Mouse (Mus musculus): ENCODE data around the gene Tspyl4.
A peak's percentile ranks its signal among the peaks of the same experiment; 100 is the strongest.
"Not testable (repeated sequence)": the region's sequence is repeated elsewhere in the genome, so short reads cannot be mapped to it uniquely, and the experiment has no call there.

The Tspyl4 gene

DNA sequence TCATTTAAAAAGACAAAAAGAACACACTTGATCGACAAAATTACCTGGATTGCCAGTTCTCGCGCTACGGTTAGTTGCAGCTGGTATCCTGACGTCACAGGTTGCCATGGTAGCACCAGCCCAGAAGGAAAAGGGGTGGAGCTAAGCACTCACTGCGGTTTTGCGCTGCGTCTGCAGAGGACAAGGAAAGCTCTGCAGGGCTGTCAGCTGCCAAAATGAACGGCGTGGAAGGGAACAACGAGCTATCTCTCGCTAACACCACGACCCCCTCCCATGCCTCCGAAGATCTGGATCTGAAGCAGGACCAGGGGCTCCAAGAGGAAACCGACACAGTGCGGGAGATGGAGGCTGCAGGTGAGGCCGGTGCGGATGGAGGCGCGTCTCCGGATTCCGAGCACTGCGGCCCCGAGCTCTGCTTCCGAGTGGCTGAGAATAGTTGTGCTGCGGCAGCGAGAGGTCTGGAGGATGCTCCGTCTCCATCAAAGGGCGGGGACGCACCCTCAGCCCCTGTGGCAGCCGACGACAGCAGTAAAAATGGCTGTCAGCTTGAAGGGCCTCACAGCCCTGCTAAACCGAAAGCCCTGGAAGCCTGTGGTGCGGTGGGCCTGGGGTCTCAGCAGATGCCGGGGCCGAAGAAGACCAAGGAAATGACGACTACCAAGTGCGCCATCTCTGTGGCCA, at the start of gene Tspyl4:
Gene Tspyl4, plus strand, starts transcription at position 144 of the 681 bp plus-strand sequence.
- DNase-seq (ENCODE audit: low read depth), result peak; percentile 91

DNA sequence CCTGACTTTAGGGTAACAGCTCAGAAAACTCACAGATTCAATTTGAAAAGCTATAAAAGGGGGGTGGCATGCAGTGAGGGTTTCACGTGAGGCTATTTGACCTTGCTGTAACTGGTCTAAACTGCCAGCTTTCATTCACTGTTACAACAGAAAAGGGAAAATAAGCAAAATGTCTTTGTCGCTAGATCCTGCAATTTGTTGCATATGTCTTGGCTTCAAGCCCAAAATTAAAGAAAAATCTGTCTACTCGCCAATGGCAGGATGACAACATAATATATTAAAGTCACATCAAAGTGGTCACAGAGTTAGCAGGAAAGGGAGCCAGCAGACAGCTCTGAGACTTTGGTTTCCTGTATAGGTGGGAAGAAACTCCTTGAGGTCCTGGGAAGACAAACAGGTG, 49.5 kb upstream of the Tspyl4 start:
- DNase-seq (ENCODE audit: low read depth), result no peak

DNA sequence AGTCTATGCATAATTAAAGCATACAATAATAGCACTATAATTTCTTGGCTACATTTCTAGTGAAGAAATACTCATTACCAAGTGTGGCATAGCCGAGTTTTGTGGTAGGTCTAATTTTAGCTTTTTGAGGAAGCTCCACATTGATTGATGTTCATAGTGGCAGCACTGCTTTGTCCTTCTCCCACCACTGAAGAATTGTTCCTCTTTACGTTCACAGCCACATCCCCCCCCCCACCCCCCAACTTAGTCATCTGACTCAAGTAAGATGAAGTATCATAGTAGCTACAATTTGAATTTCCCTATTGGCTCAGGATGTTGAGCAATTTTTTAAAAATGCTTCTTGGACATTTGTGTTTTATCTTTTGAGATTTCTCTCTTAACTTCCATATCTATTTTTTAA, 47.6 kb upstream of the Tspyl4 start:
- no peak for DNase-seq (ENCODE audit: low read depth)

DNA sequence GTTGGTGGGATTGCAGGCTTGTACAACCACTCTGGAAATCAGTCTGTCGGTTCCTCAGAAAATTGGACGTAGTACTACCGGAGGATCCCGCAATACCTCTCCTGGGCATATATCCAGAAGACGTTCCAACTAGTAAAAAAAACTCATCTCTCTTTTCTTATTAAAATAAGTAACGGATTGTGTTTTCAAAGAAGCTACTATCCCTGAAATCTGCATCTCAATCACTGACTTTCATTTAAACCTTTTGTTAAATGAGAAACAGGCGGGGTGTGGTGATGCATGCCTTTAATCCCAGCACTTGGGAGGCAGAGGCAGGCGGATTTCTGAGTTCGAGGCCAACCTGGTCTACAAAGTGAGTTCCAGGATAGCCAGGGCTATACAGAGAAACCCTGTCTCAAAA, 44.4 kb upstream of the Tspyl4 start:
- not testable (repeated sequence) for DNase-seq (ENCODE audit: low read depth)

DNA sequence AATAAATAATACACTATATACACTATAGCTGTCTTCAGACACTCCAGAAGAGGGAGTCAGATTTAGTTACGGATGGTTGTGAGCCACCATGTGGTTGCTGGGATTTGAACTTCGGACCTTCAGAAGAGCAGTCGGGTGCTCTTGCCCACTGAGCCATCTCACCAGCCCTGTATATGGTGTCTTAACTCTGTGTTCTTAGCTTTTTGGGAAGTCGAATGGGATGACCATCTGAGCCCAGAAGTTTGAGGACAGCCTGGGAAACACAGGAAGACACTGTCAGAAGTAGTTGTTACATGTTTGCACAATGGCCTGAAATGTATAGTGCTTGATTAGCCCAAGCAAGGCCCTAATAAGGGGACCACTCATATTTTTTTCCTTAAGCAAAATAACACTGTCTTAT, 32.1 kb upstream of the Tspyl4 start:
- no peak for DNase-seq (ENCODE audit: low read depth)

DNA sequence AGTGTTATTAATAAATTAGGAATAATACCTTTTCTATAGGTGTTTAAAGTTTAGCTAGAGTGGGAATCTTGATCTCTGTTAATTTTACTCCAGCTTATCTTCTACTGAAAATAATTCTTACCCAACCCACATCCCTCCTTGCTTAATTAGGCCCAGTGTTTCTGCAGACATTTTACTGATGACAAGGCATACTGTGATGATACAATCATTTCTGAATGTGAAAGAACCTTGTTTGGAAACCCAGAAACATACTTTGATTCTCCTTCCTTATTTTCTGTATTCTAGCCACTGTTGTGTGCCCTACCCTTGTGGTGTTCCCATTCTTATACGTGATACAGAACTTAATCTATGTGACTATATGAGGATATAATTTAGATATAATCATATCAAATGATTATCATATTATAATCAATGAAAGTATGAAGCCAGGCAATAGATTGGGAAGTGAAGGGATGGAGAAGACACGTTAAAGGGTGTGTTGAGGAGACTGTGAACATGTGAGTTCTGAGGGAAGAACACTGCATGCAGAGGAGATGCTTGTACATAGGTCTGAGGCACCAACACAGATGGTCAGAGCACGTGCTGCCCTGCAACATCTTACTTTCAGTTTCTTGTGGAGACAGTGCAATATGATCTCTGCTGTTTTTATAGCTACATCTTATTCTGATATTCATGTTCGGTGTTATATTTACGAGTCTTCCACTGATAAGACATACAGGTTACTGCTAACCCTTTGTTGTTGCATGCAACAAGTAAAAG, 29.8 kb upstream of the Tspyl4 start:
- no peak for DNase-seq (ENCODE audit: low read depth)

DNA sequence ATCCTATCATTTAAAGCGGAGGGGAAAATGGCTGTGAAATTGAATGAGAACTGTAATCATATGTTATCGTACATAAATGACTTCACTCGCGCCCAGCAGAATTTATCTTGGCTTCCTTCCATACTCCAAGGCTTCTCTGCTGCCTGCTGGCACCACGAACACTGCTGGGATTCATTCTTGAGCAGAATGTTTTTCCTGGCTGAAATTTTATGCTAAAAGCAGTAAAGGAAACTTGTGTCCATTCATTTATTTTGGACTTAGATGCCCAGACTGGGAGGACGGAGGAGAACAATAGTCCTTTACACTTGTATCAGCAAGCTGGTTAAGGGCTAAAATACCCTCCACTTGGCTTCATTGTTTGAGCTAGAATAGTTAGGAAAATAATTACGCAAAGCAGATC, 25.6 kb upstream of the Tspyl4 start:
- peak; percentile 73 for DNase-seq (ENCODE audit: low read depth)

DNA sequence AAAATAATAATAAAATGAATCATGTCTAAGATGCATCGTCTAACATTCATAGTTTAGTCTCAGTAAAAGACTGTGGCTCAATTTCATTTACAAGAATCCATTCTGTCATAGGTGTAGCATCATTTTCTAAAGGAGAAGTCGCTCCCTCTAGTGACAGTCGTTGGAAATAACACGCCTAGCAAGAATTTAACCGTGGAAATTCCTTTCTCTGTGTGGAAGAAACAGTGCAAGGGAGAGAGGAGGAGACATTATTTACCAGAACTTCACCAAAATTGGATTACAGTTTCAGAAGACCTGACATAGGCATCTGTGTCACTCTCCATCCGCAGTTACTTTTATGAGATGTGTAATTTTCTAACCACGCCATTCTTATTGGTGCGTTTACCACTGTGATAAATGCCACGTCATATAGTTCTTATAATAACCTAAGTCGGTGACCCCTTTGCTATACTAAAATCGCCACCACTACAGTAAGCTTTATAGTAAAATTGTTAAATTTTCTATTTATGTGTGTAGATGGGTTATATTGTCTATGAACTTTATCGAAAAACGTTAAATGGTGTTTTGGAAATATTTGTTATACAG, 16.6 kb upstream of the Tspyl4 start:
- peak; percentile 57 for DNase-seq (ENCODE audit: low read depth)

DNA sequence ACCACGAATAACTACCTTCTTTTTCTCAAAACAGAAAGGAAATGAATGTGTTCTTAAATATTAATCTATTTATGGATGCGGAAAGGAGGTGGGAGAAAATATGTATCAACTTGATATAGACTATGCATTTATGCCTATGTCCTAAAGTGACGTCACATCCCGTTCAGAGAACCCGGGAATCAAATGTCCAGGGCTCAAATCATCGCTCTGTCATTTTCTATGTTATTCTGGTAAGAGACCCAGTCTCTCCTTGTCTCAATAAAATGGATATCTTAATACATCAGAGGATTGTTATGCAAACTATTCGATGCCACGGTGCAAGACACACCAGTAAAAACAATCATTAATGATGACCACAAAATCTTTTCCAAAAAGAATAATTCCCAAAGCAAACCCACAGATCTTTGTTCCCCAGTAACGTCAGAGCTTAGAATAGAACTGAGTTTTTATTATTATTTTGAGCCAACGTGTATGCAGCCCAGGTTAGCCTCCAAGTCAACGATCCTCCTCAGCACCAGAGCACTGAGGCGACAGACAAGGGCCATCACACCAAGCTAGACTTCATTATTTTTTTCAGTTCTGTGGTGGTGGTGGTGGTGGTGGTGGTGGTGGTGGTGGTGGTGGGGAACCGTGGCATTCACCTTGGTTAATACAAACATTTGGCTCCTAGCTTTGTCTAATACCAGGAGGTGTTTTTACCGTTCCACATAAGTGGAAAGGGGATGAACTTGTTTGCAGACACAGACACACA, 15.9 kb upstream of the Tspyl4 start:
- DNase-seq (ENCODE audit: low read depth), result no peak

DNA sequence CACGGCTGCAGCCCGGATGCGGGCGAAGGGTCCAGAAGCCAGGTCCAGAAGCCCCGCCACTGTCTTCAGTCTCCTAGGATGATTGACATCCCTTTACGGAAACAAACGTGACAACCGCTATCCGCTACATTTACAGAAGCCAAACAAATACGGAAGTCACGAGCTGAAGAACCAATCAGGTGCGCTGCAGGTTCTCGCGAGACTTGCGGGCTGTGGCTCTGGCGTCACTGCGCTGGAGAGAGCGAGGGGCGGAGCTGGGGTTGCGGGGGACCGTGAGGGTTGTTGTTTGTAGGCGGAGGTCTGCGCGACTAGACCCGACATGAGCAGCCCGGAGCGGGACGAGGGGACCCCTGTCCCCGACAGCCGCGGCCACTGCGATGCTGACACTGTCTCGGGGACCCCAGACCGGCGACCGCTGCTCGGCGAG, 15.3 kb upstream of the Tspyl4 start, which contains the start of gene Tspyl1:
Gene Tspyl1, plus strand, starts transcription at position 229 of the 427 bp plus-strand sequence.
- DNase-seq (ENCODE audit: low read depth), result peak; percentile 95

DNA sequence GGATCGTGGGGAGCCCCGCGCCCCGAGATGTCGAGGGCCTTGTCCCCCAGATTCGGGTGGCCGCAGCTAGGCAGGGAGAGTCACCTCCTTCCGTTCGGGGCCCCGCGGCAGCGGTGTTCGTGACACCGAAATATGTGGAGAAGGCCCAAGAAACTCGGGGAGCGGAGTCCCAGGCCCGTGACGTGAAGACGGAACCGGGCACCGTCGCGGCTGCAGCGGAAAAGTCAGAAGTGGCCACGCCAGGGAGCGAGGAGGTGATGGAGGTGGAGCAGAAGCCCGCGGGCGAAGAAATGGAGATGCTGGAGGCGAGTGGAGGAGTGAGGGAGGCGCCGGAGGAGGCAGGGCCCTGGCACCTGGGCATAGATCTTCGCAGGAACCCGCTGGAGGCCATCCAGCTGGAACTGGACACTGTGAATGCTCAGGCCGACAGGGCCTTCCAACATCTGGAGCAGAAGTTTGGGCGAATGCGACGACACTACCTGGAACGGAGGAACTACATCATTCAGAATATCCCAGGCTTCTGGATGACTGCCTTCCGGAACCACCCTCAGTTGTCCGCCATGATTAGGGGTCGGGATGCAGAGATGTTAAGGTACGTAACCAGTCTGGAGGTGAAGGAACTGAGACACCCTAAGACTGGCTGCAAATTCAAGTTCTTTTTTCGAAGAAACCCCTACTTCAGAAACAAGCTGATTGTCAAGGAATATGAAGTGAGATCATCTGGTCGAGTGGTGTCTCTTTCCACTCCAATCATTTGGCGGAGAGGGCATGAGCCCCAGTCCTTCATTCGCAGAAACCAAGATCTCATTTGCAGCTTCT, 14.6 kb upstream of the Tspyl4 start:
- DNase-seq (ENCODE audit: low read depth), result no peak

DNA sequence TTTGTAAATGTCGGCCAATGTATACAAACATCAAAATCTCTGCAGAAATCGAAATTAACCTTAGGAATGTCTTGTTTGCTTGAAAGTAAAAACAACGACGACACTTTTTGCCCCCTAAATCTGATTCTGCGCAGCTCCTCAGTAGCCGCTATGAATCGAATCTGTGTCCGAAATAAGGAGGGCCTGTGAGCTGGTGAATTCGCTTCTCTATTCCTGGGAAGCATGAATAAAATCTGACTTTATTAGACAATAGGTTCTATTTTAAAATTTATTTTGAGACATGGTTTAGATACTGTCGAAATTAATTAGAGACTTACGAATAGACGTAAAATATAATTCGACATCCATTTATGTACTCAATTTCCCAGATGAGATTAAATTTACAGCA, 337 bp upstream of the Tspyl4 start:
- DNase-seq (ENCODE audit: low read depth), result no peak

DNA sequence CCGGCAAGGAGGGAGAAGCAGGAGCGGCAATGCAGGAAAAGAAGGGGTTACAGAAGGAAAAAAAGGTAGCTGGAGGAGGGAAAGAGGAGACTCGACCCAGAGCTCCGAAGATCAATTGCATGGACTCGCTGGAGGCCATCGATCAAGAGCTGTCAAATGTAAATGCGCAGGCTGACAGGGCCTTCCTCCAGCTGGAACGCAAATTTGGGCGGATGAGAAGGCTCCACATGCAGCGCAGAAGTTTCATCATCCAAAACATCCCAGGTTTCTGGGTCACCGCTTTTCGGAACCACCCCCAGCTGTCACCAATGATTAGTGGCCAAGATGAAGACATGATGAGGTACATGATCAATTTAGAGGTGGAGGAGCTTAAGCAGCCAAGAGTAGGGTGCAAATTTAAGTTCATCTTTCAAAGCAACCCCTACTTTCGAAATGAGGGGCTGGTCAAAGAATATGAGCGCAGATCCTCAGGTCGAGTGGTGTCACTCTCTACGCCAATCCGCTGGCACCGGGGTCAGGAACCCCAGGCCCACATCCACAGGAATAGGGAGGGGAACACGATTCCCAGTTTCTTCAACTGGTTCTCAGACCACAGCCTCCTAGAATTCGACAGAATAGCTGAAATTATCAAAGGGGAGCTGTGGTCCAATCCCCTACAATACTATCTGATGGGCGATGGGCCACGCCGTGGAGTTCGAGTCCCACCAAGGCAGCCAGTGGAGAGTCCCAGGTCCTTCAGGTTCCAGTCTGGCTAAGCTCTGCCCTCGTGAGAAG, 925 bp downstream of the Tspyl4 start:
- no peak for DNase-seq (ENCODE audit: low read depth)

DNA sequence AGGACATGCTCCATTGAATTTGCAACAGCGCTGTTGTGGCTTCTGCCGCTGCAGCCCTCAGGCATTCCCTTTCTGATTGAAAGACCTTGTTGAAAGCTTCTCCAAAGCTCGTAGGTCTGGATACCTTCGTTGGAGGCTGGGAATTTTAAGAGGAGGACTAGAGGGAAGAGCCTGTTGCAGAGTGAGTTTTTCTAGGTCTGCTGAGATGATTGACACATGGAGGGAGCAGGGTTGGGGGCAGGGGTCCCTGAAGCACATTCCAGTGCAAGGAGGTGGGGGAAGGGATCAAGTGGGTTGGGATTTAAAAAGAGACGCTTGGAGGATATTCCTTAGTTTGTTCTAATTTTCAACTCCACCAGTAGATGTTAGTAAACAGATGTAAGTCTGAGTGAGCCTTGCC, 3.1 kb downstream of the Tspyl4 start:
- DNase-seq (ENCODE audit: low read depth), result no peak

DNA sequence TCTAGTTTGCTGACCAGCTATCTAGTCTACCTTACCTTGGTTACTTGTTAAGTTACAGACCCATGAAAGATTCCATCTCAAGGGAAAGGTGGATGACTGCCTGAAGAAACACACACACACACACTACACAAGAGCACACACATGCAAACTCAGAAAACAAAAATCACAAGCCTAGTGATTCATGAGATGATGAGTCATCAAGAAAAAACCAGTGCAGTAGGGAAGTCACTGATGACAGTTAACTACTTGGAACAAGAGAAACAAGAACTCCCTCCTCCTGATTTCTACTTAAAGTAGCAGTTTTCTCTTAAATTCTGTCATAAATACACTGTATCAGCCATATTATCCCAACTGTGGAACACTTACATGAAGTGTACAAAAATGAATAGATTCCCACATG, 9.8 kb downstream of the Tspyl4 start:
- DNase-seq (ENCODE audit: low read depth), result peak; percentile 40

DNA sequence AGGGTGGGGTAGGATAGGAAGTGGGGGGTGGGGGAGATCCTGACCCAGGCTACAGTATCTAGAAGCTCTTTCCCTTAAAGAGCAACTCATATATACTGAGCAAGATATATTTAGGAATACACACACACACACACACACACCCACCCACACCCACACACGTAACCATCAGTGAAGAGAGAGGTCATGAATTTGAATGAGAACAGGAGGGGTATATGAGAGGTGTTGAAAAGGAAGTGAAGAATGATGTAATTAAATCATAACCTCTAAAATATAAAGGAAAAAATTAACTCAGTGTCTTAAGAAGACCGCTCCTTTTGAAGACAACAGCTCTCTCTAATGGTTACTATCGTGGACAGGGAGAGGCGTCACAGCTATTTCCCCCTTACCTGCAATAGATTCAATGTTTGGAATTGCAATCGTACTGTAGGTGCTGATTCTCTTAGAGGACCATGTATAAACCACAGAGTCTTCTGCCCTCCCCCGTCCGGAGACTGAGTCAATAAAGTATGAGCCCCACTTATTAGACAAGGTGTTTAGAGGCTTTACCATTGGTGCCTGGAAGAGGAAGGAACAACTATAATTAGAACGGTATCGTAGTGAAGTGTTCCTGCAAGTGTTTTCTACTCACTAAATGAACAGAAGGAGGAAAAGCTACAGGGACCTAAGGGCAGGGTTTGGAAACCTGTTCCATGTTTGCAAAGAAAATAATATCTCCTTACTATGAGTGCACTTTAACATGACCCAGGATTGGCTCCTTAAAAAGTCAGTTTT, 12.9 kb downstream of the Tspyl4 start:
- DNase-seq (ENCODE audit: low read depth), result no peak

DNA sequence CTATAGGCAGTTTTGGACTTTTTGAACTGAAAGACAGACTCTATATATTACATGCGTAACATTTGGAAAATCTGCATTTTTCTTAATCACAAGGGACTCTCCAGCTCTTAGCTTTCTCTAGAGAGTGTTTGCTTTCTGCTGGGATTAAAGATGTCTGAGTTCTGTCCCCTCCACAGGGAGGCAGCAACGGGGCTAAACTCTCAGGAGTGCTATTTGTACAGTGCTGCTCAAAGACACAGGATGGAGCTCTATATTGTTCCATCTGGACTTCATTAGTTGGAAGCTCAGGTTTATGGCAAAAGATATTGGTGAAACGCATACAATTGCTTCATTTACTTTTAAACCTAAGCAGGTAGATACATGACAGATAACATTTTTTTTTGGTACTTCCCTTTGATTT, 15.3 kb downstream of the Tspyl4 start:
- no peak for DNase-seq (ENCODE audit: low read depth)

DNA sequence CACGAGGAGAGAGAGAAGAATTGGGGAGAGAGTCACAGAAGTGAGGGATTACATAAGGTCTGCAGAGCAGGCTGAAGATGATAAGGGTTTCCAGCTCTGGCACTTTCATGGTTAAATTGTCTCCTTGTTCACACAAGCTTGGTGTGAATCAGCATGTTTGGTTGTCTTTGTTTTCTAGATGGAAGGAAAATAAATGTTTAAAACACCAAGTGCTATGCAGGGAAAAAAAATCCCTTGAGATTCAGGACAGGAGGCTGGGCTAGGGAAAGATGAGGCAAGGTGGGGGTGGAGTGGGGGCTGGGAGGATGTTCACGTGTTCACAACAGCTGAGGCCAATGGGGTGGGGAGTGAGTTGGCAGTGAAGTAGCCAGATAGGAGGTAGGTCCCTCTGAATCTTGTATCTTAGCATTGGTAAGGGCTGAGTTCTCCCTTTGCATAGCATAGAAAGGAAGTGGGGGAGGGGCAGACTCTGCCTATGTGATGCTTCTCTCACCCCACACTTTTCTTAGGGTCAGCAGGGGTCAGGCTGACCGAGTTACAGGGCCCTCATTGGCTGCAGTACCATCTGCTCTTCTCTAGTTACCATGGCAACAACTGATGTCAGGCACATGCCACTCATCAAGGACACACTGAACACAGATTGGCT, 19.5 kb downstream of the Tspyl4 start:
- DNase-seq (ENCODE audit: low read depth), result no peak

DNA sequence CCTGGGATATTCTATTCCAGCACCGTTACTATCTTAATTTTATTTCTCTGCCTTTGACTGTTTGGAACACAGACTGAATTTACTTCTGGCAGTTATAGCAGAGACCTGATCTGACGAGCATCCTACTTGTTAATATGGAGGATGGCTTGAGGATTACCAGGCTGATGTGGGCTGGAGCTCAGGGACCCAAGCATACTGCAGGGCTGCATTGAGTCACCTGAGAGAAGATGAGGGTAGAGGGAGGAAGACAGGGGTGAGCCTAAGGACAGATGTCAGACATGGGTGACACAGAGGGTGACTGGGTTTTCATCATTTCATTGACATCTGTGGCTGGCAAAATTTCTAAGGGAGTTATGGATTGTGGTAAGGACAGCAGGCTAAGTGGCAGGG, 20.0 kb downstream of the Tspyl4 start:
- no peak for DNase-seq (ENCODE audit: low read depth)

DNA sequence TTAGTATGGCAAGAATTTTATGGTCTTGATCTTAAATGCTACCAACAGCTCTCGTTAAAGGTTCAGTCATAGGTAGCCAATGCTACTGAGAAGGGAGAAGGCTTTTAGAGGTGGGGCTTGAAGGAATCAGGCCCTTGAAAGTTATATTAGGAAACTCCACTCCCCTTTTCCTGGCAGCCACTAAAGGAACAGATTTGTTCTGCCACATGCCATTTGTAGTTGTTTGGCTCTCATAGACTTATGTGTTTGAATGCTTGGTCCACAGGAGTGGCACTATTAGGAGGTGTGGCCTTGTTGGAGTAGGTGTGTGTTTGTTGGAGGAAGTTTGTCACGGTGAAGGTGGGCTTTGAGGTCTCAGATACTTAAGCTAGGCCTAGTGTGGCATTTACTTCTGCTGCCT, 23.6 kb downstream of the Tspyl4 start:
- no peak for DNase-seq (ENCODE audit: low read depth)

Data from fibroblast of lung, adult 2 months (primary cell).